Mouse (Mus musculus) gastrocnemius, adult 18-20 months (tissue): ENCODE results near the gene Lin52. TPM values are rescaled to one million over a fixed set of nuclear protein-coding genes. Genes with fewer than 3 reads are reported as not detected.
A peak's percentile ranks its signal among the peaks of the same experiment; 100 is the strongest.

Experiments
- DNase-seq: peaks from one replicate; pipeline ENCODE4 v3.0.0; 2021; ENCODE audit warnings: low spot score
- total RNA-seq, 2 experiments: library from RNA; stranded (reverse); gene quantifications; 2 replicates each; pipeline ENCODE4 v1.2.3; 2021

The Lin52 gene
- total RNA-seq, 2 experiments from 2014 or later: 7.4 to 9.2 TPM

GRCm38 (mm10) chr12:84462856-84463255 lies 11.6 kb downstream of the Lin52 start:
- no peak for DNase-seq

- peak; percentile 33 for DNase-seq
Observed at GRCm38 (mm10) chr12:84468701-84469100, 17.5 kb downstream of the Lin52 start.

GRCm38 (mm10) chr12:84478937-84479336 lies 27.7 kb downstream of the Lin52 start:
- DNase-seq: no peak

- no peak for DNase-seq
Observed at GRCm38 (mm10) chr12:84481251-84481650, 30.0 kb downstream of the Lin52 start.

GRCm38 (mm10) chr12:84482778-84483585 lies 31.8 kb downstream of the Lin52 start:
- no peak for DNase-seq

- no peak for DNase-seq
Observed at GRCm38 (mm10) chr12:84487324-84488056, 36.3 kb downstream of the Lin52 start.

GRCm38 (mm10) chr12:84496795-84497194 lies 45.6 kb downstream of the Lin52 start:
- DNase-seq: no peak

- no peak for DNase-seq
Observed at GRCm38 (mm10) chr12:84500528-84501263, 49.5 kb downstream of the Lin52 start.

- DNase-seq: no peak
Observed at GRCm38 (mm10) chr12:84501278-84501677, 50.1 kb downstream of the Lin52 start.

- no peak for DNase-seq
Observed at GRCm38 (mm10) chr12:84506856-84507255, 55.6 kb downstream of the Lin52 start.

GRCm38 (mm10) chr12:84512016-84512415 lies 60.8 kb downstream of the Lin52 start:
- no peak for DNase-seq

GRCm38 (mm10) chr12:84515486-84515885 lies 64.3 kb downstream of the Lin52 start:
- no peak for DNase-seq

- DNase-seq: no peak
Observed at GRCm38 (mm10) chr12:84516642-84517041, 65.4 kb downstream of the Lin52 start.

- no peak for DNase-seq
Observed at GRCm38 (mm10) chr12:84518018-84518417, 66.8 kb downstream of the Lin52 start.

GRCm38 (mm10) chr12:84523728-84524127 lies 72.5 kb downstream of the Lin52 start:
- no peak for DNase-seq

- DNase-seq: no peak
Observed at GRCm38 (mm10) chr12:84524147-84525050, 73.2 kb downstream of the Lin52 start.

GRCm38 (mm10) chr12:84525422-84525821 lies 74.2 kb downstream of the Lin52 start:
- DNase-seq: no peak

GRCm38 (mm10) chr12:84530426-84530825 lies 79.2 kb downstream of the Lin52 start:
- DNase-seq: no peak

GRCm38 (mm10) chr12:84531906-84532829 lies 80.9 kb downstream of the Lin52 start:
- no peak for DNase-seq

- no peak for DNase-seq
Observed at GRCm38 (mm10) chr12:84532830-84533199, 81.6 kb downstream of the Lin52 start.
